Mouse (Mus musculus): ENCODE results near the gene Hist1h4b. TPM values are rescaled to one million over a fixed set of nuclear protein-coding genes. Genes with fewer than 3 reads are reported as not detected.

Hist1h4b gene
- 8.3 and 9.5 TPM in 2 replicates for polyA plus RNA-seq (2015; fragmentation: Nextera tagmentation; extraction: Ambion mirVana)

GRCm38 (mm10) chr13:23756790-23757189 is at the start of gene Hist1h4b:
Gene Hist1h4b, plus strand, starts transcription at chr13:23757013.

GRCm38 (mm10) chr13:23710374-23711089 is 46.3 kb upstream of the Hist1h4b start, which contains the start of gene Hfe:
Gene Hfe, minus strand, starts transcription at chr13:23710854.

GRCm38 (mm10) chr13:23738677-23739068 is 18.1 kb upstream of the Hist1h4b start, which contains the start of gene Hist1h1c:
Gene Hist1h1c, plus strand, starts transcription at chr13:23738808.

GRCm38 (mm10) chr13:23745381-23746161 is 11.2 kb upstream of the Hist1h4b start, which contains the start of gene Hist1h3c:
Gene Hist1h3c, minus strand, starts transcription at chr13:23745602.

DNA sequence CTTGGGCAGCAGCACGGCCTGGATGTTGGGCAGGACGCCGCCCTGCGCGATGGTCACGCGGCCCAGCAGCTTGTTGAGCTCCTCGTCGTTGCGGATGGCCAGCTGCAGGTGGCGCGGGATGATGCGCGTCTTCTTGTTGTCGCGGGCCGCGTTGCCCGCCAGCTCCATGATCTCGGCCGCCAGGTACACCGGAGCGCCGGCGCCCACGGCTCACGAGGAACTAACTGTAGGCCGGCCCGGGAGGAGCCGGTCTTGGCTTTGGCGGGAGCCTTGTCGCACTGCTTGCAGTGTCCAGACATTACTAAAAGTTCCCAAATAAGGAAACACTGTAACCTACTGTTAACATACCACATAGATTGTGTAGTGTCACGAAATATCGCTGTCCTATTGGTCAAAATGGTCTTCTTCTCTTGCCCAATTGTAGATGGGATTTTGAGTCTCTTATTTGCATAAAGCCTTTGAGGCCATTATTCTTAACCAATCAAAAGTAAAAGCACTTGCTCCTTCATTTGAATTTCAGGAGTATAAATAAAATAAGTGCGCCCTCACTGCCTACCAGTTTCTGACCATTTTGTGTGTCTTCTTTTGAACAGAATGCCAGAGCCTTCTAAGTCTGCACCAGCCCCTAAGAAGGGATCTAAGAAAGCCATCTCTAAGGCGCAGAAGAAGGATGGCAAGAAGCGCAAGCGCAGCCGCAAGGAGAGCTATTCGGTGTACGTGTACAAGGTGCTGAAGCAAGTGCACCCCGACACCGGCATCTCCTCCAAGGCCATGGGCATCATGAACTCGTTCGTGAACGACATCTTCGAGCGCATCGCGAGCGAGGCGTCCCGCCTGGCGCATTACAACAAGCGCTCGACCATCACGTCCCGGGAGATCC is 10.4 kb upstream of the Hist1h4b start, which contains the start of gene Hist1h2bb:
Gene Hist1h2bb, plus strand, starts transcription at position 534 of the 880 bp plus-strand sequence.

DNA sequence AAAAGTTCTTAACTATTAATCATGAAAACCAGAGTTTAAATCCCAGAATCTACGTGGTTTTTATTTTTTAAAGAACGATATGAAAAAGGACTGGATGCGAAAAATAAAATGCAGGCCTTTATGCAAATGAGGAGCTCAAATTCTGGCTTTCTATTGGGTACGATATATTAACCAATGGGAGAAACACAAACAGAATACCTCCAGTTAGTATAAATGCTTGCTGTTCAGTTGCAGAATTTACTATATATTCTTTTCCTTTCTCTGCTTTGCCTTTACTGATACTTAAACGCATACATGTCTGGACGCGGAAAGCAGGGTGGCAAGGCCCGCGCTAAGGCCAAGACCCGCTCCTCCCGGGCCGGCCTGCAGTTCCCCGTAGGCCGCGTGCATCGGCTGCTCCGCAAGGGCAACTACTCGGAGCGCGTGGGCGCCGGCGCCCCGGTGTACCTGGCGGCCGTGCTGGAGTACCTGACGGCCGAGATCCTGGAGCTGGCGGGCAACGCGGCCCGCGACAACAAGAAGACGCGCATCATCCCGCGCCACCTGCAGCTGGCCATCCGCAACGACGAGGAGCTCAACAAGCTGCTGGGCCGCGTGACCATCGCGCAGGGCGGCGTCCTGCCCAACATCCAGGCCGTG is 5.9 kb upstream of the Hist1h4b start, which contains the start of gene Hist1h2ab:
Gene Hist1h2ab, plus strand, starts transcription at position 288 of the 639 bp plus-strand sequence.

GRCm38 (mm10) chr13:23752067-23752741 is 4.6 kb upstream of the Hist1h4b start, which contains the start of gene Hist1h3b:
Gene Hist1h3b, plus strand, starts transcription at chr13:23752267.

GRCm38 (mm10) chr13:23760972-23761864 is 4.4 kb downstream of the Hist1h4b start, which contains the start of gene Hist1h4a:
Gene Hist1h4a, minus strand, starts transcription at chr13:23761230.

GRCm38 (mm10) chr13:23761871-23762821 is 5.3 kb downstream of the Hist1h4b start, which contains the start of gene Hist1h3a:
Gene Hist1h3a, minus strand, starts transcription at chr13:23762386.

DNA sequence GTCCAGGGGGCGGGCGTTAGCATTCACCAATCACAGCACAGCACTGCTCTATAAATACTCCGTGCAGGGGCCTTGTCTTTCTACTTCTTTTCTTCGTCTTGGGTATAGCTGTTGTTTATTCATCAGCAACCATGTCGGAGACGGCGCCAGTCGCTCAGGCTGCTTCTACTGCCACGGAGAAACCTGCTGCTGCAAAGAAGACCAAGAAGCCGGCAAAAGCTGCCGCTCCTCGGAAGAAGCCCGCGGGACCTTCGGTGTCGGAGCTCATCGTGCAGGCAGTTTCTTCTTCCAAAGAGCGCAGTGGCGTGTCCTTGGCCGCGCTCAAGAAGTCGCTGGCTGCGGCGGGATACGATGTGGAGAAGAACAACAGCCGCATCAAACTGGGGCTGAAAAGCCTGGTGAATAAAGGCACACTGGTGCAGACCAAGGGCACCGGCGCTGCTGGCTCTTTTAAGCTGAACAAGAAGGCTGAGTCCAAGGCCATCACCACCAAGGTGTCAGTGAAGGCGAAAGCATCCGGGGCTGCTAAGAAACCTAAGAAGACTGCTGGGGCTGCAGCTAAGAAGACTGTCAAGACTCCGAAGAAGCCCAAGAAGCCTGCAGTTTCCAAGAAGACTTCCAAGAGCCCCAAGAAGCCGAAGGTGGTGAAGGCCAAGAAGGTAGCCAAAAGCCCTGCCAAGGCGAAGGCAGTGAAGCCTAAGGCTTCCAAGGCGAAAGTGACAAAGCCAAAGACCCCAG is 6.9 kb downstream of the Hist1h4b start, which contains the start of gene Hist1h1a:
Gene Hist1h1a, plus strand, starts transcription at position 81 of the 738 bp plus-strand sequence.

DNA sequence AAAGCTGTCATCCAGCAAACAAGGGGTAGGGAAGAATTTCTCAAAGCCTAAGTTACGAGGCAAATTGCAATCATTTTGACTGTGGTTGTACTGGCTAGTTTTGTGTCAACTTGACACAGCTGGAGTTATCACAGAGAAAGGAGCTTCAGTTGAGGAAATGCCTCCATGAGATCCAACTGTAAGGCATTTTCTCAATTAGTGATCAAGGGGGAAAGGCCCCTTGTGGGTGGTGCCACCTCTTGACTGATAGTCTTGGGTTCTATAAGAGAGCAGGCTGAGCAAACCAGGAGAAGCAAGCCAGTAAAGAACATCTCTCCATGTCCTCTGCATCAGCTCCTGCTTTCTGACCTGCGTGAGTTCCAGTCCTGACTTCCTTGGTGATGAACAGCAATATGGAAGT is 12.8 kb downstream of the Hist1h4b start, which contains the start of gene Trim38:
Gene Trim38, plus strand, starts transcription at position 301 of the 400 bp plus-strand sequence.

DNA sequence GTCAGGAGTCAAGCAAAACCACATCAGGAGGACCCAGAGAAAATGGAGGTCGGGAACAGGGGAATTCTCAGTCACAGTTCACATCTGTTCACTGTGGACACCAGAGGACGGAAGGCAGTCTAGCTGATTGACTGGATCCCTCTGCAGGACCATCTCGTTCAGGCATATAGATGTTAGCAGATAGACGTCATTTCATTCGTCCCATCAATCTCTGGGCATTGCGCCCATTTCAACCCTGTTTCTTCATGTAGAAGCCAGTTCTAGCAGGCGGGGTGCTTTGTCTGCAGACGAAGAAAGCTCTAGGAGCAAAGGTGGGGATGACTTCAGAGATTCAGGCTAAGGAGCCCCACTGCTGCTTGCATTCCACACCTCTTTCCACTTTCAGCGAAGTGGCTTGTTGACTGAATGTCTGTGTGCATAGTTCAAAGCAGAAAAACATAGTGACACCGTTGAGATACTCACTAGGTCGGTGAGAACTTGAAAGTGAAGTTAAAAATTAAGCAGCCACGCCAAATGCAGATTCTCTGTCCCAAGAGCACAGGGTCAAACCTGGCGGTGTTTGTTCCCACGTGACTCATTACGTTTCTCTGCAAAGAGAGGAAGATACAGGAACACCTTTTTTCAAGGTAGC is 49.7 kb downstream of the Hist1h4b start, which contains the start of gene Slc17a2:
Gene Slc17a2, plus strand, starts transcription at position 572 of the 631 bp plus-strand sequence.

Other genes with a start within 250 kb of the Hist1h4b start
- gene Hist1h4h, start 226.0 kb upstream of the Hist1h4b start, polyA plus RNA-seq (2015; fragmentation: Nextera tagmentation; extraction: Ambion mirVana) = 10.2 and 10.9 TPM in 2 replicates
- gene Hist1h2af, start 223.1 kb upstream of the Hist1h4b start, polyA plus RNA-seq (2015; fragmentation: Nextera tagmentation; extraction: Ambion mirVana) = 40.9 and 45.6 TPM in 2 replicates
- 18.3 and 26.4 TPM in 2 replicates for gene Hist1h3g, start 221.6 kb upstream of the Hist1h4b start, polyA plus RNA-seq (2015; fragmentation: Nextera tagmentation; extraction: Ambion mirVana)
- 2.3 and 2.8 TPM in 2 replicates for gene Hist1h2bh, start 213.6 kb upstream of the Hist1h4b start, polyA plus RNA-seq (2015; fragmentation: Nextera tagmentation; extraction: Ambion mirVana)
- gene Hist1h3f, start 213.0 kb upstream of the Hist1h4b start, polyA plus RNA-seq (2015; fragmentation: Nextera tagmentation; extraction: Ambion mirVana) = 5.0 and 8.1 TPM in 2 replicates
- gene Hist1h4f, start 205.4 kb upstream of the Hist1h4b start, polyA plus RNA-seq (2015; fragmentation: Nextera tagmentation; extraction: Ambion mirVana) = 7.3 and 7.9 TPM in 2 replicates
- 0.91 and 1.1 TPM in 2 replicates for gene Hist1h1d, start 203.8 kb upstream of the Hist1h4b start, polyA plus RNA-seq (2015; fragmentation: Nextera tagmentation; extraction: Ambion mirVana)
- 15.3 and 18.5 TPM in 2 replicates for gene Hist1h3e, start 194.6 kb upstream of the Hist1h4b start, polyA plus RNA-seq (2015; fragmentation: Nextera tagmentation; extraction: Ambion mirVana)
- 134 and 158 TPM in 2 replicates for gene Hist1h2ae, start 185.8 kb upstream of the Hist1h4b start, polyA plus RNA-seq (2015; fragmentation: Nextera tagmentation; extraction: Ambion mirVana)
- 22.9 and 29.0 TPM in 2 replicates for gene Hist1h2bg, start 185.6 kb upstream of the Hist1h4b start, polyA plus RNA-seq (2015; fragmentation: Nextera tagmentation; extraction: Ambion mirVana)
- gene Hist1h2bf, start 182.8 kb upstream of the Hist1h4b start, polyA plus RNA-seq (2015; fragmentation: Nextera tagmentation; extraction: Ambion mirVana) = 18.8 and 26.9 TPM in 2 replicates
- gene Hist1h2ad, start 182.6 kb upstream of the Hist1h4b start, polyA plus RNA-seq (2015; fragmentation: Nextera tagmentation; extraction: Ambion mirVana) = 4.1 and 8.1 TPM in 2 replicates
- 19.3 and 30.4 TPM in 2 replicates for gene Hist1h3d, start 181.2 kb upstream of the Hist1h4b start, polyA plus RNA-seq (2015; fragmentation: Nextera tagmentation; extraction: Ambion mirVana)
- gene Hist1h4d, start 175.4 kb upstream of the Hist1h4b start, polyA plus RNA-seq (2015; fragmentation: Nextera tagmentation; extraction: Ambion mirVana) = 202 and 234 TPM in 2 replicates
- 2.5 and 3.2 TPM in 2 replicates for gene Hist1h2be, start 135.9 kb upstream of the Hist1h4b start, polyA plus RNA-seq (2015; fragmentation: Nextera tagmentation; extraction: Ambion mirVana)
- gene Hist1h1e, start 134.5 kb upstream of the Hist1h4b start, polyA plus RNA-seq (2015; fragmentation: Nextera tagmentation; extraction: Ambion mirVana) = 31.4 and 33.9 TPM in 2 replicates
- 1.9 and 3.1 TPM in 2 replicates for gene Hist1h2ac, start 73.1 kb upstream of the Hist1h4b start, polyA plus RNA-seq (2015; fragmentation: Nextera tagmentation; extraction: Ambion mirVana)
- gene Hist1h2bc, start 72.8 kb upstream of the Hist1h4b start, polyA plus RNA-seq (2015; fragmentation: Nextera tagmentation; extraction: Ambion mirVana) = 77.4 and 85.8 TPM in 2 replicates
- gene Hist1h1t, start 61.2 kb upstream of the Hist1h4b start, polyA plus RNA-seq (2015; fragmentation: Nextera tagmentation; extraction: Ambion mirVana) = not detected in 2 replicates
- gene Hist1h4c, start 58.6 kb upstream of the Hist1h4b start, polyA plus RNA-seq (2015; fragmentation: Nextera tagmentation; extraction: Ambion mirVana) = 18.8 TPM in 2 replicates
- gene Hfe, start 46.2 kb upstream of the Hist1h4b start, polyA plus RNA-seq (2015; fragmentation: Nextera tagmentation; extraction: Ambion mirVana) = 10.7 and 14.6 TPM in 2 replicates
- gene Hist1h1c, start 18.2 kb upstream of the Hist1h4b start, polyA plus RNA-seq (2015; fragmentation: Nextera tagmentation; extraction: Ambion mirVana) = 62.5 and 68.9 TPM in 2 replicates
- gene Hist1h3c, start 11.4 kb upstream of the Hist1h4b start, polyA plus RNA-seq (2015; fragmentation: Nextera tagmentation; extraction: Ambion mirVana) = 10.7 and 11.0 TPM in 2 replicates
- 7.7 and 9.4 TPM in 2 replicates for gene Hist1h2bb, start 10.3 kb upstream of the Hist1h4b start, polyA plus RNA-seq (2015; fragmentation: Nextera tagmentation; extraction: Ambion mirVana)
- gene Hist1h2ab, start 5.9 kb upstream of the Hist1h4b start, polyA plus RNA-seq (2015; fragmentation: Nextera tagmentation; extraction: Ambion mirVana) = 104 and 128 TPM in 2 replicates
- 51.9 and 64.5 TPM in 2 replicates for gene Hist1h3b, start 4.7 kb upstream of the Hist1h4b start, polyA plus RNA-seq (2015; fragmentation: Nextera tagmentation; extraction: Ambion mirVana)
- 1.3 and 1.4 TPM in 2 replicates for gene Hist1h4a, start 4.2 kb downstream of the Hist1h4b start, polyA plus RNA-seq (2015; fragmentation: Nextera tagmentation; extraction: Ambion mirVana)
- 26.7 and 31.7 TPM in 2 replicates for gene Hist1h3a, start 5.4 kb downstream of the Hist1h4b start, polyA plus RNA-seq (2015; fragmentation: Nextera tagmentation; extraction: Ambion mirVana)
- 15.4 and 20.8 TPM in 2 replicates for gene Hist1h1a, start 6.7 kb downstream of the Hist1h4b start, polyA plus RNA-seq (2015; fragmentation: Nextera tagmentation; extraction: Ambion mirVana)
- not detected in 2 replicates for gene Trim38, start 12.9 kb downstream of the Hist1h4b start, polyA plus RNA-seq (2015; fragmentation: Nextera tagmentation; extraction: Ambion mirVana)
- not detected in 2 replicates for gene Slc17a2, start 50.0 kb downstream of the Hist1h4b start, polyA plus RNA-seq (2015; fragmentation: Nextera tagmentation; extraction: Ambion mirVana)
- gene Slc17a3, start 82.4 kb downstream of the Hist1h4b start, polyA plus RNA-seq (2015; fragmentation: Nextera tagmentation; extraction: Ambion mirVana) = not detected in 2 replicates
- not detected in 2 replicates for gene Slc17a1, start 110.7 kb downstream of the Hist1h4b start, polyA plus RNA-seq (2015; fragmentation: Nextera tagmentation; extraction: Ambion mirVana)
- gene Slc17a4, start 158.0 kb downstream of the Hist1h4b start, polyA plus RNA-seq (2015; fragmentation: Nextera tagmentation; extraction: Ambion mirVana) = 0.16 TPM in 2 replicates
- not detected in 2 replicates for gene Hist1h2ba, start 177.1 kb downstream of the Hist1h4b start, polyA plus RNA-seq (2015; fragmentation: Nextera tagmentation; extraction: Ambion mirVana)
- gene Hist1h2aa, start 177.4 kb downstream of the Hist1h4b start, polyA plus RNA-seq (2015; fragmentation: Nextera tagmentation; extraction: Ambion mirVana) = not detected in 2 replicates
- gene Scgn, start 234.2 kb downstream of the Hist1h4b start, polyA plus RNA-seq (2015; fragmentation: Nextera tagmentation; extraction: Ambion mirVana) = not detected in 2 replicates